Mouse (Mus musculus) midbrain, embryonic 10.5 days (tissue): ENCODE data around the gene Grk1. TPM values are rescaled to one million over a fixed set of nuclear protein-coding genes. Genes with fewer than 3 reads are reported as not detected.

ENCODE experiments used
- DNase-seq: peaks from one replicate; pipeline ENCODE4 v3.0.0-alpha.2; 2017; ENCODE audit warnings: low spot score
- H3K27ac ChIP-seq: fragments of 300-500 bp; sonication (generic); replicated peaks from 2 replicates; pipeline ENCODE4 v1.5.1; 2016; ENCODE audit warnings: mild to moderate bottlenecking
- H3K27me3 ChIP-seq: fragments of 300-500 bp; sonication (generic); 2 replicates; pipeline ENCODE4 v1.6.1; 2016; ENCODE audit warnings: low read depth, mild to moderate bottlenecking; ENCODE audit not compliant: poor library complexity, severe bottlenecking
- H3K36me3 ChIP-seq: fragments of 300-500 bp; sonication (generic); 2 replicates; pipeline ENCODE4 v1.6.1; 2016; ENCODE audit warnings: mild to moderate bottlenecking, moderate library complexity
- H3K4me1 ChIP-seq: fragments of 300-500 bp; sonication (generic); 2 replicates; pipeline ENCODE4 v1.6.1; 2016
- H3K4me3 ChIP-seq: fragments of 300-500 bp; sonication (generic); 2 replicates; pipeline ENCODE4 v1.5.1; 2016; ENCODE audit warnings: mild to moderate bottlenecking, moderate library complexity
- H3K9me3 ChIP-seq: fragments of 300-500 bp; sonication (generic); replicated peaks from 2 replicates; pipeline ENCODE4 v1.6.1; 2016; ENCODE audit warnings: mild to moderate bottlenecking
- WGBS: fragments of 180-500 bp; shearing (Covaris S2); methylation state at CpG from one replicate; pipeline ENCODE4 v1.1.7; 2016; 5-methylcytosine and 5-hydroxymethylcytosine counted together
- polyA plus RNA-seq: library from polyadenylated mRNA; unstranded; fragments of >200 nt; fragmentation: Nextera tagmentation; extraction: Ambion mirVana; gene quantifications from 2 replicates; pipeline ENCODE4 v1.2.1, GENCODE M21; 2016

Gene Grk1
- polyA plus RNA-seq, 1 experiment from 2014 or later, result not detected

- H3K9me3 ChIP-seq, result no peaks in the 10 kb centered on the region
- DNase-seq, result no peak
- H3K36me3 ChIP-seq, result no peaks in the 10 kb centered on the region
- no peak within 1 kb of the TSS for H3K27ac ChIP-seq
- H3K4me3 ChIP-seq, result no peak within 1 kb of the TSS
- H3K4me1 ChIP-seq, result peaks cover 17% of the 10 kb centered on the region
- H3K27me3 ChIP-seq, result peaks cover 33% of the 10 kb centered on the region
- 18% methylated on average over 10 of the region's 10 CpGs for WGBS
Measured at GRCm38 (mm10) chr8:13434889-13435288, 30.0 kb downstream of the Grk1 start, which contains the start of gene Tmem255b. Gene Tmem255b (plus strand): TSS chr8:13435189.

DNA sequence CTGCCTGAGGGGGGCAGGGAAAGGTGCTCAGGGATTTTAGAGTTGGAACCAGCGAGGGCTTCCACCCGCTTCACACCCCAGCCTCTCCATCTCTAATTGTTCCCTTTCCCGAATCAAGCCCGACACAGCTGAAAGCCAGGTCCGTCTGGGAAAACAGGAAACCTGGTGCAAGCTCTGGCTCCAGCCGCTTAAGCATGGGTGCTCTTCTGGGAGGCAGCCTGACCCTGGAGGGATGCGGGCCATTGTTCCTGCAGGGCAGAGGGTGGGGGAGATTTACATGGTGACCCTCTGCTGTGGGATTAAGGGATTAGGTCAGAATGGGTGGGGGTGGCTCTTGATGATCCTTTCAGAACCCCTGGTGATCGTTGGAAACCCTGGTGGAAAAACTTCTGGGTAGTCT, 31.2 kb downstream of the Grk1 start:
- no peak overlapping the region for H3K27ac ChIP-seq
- H3K36me3 ChIP-seq, result no peaks in the 10 kb centered on the region
- DNase-seq, result no peak
- no peak overlapping the region for H3K4me3 ChIP-seq
- no peaks in the 10 kb centered on the region for H3K9me3 ChIP-seq
- peaks cover 17% of the 10 kb centered on the region for H3K4me1 ChIP-seq
- WGBS, result 3% methylated on average over 8 of the region's 8 CpGs
- H3K27me3 ChIP-seq, result peaks cover 33% of the 10 kb centered on the region

GRCm38 (mm10) chr8:13437531-13437930, 32.6 kb downstream of the Grk1 start:
- peaks cover 33% of the 10 kb centered on the region for H3K27me3 ChIP-seq
- H3K4me3 ChIP-seq, result no peak overlapping the region
- H3K4me1 ChIP-seq, result peaks cover 17% of the 10 kb centered on the region
- H3K9me3 ChIP-seq, result no peaks in the 10 kb centered on the region
- 89% methylated on average over 2 of the region's 2 CpGs for WGBS
- no peaks in the 10 kb centered on the region for H3K36me3 ChIP-seq
- H3K27ac ChIP-seq, result no peak overlapping the region
- DNase-seq, result no peak

GRCm38 (mm10) chr8:13442152-13442551, 37.3 kb downstream of the Grk1 start:
- no peak for DNase-seq
- 96% methylated on average over 2 of the region's 2 CpGs for WGBS
- Histone ChIP-seq H3K36me3 (no peaks in the 10 kb centered on the region), H3K9me3 (no peaks in the 10 kb centered on the region), H3K4me1 (no peaks in the 10 kb centered on the region), H3K27ac (no peak overlapping the region), H3K4me3 (no peak overlapping the region), H3K27me3 (peaks cover under 1% of the 10 kb centered on the region; the same call in 1 of the 2 replicates)

GRCm38 (mm10) chr8:13446456-13446855, 41.6 kb downstream of the Grk1 start:
- Histone ChIP-seq H3K27ac (no peak overlapping the region), H3K4me1 (no peaks in the 10 kb centered on the region), H3K4me3 (no peak overlapping the region), H3K9me3 (no peaks in the 10 kb centered on the region), H3K27me3 (no peaks in the 10 kb centered on the region), H3K36me3 (no peaks in the 10 kb centered on the region)
- 92% methylated on average over 6 of the region's 6 CpGs for WGBS
- DNase-seq, result no peak

- Histone ChIP-seq H3K4me3 (no peak overlapping the region), H3K27me3 (no peaks in the 10 kb centered on the region), H3K27ac (no peak overlapping the region), H3K9me3 (no peaks in the 10 kb centered on the region), H3K36me3 (no peaks in the 10 kb centered on the region), H3K4me1 (no peaks in the 10 kb centered on the region)
- 58% methylated on average over 4 of the region's 4 CpGs for WGBS
- DNase-seq, result peak; percentile 28
Measured at GRCm38 (mm10) chr8:13448145-13448544, 43.3 kb downstream of the Grk1 start.

DNA sequence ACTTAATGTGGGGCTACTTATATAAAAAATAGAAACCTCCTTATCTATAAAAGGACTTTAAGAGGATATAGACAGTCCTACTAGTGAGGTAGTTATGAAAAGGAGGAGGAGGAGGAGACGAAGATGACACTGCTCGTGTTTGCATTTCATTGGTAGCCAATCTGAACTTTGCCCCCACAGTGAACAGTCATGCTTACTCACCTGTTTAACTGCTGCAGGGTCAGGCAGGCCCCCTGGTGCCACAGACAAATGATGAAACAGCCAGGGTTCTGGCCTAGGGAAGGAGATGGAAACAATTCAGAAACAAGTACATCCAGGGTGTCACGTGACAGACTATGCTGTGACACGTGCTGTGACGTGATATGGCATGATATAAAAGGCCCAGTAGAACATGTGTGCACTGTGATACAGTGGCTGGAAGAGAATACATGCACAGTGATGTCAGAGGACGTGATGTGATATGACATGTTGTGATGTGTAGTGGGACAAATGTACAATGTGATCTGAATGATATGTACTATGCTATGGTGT, 46.9 kb downstream of the Grk1 start:
- no peak for DNase-seq
- 83% methylated on average over 6 of the region's 6 CpGs for WGBS
- Histone ChIP-seq H3K27ac (no peak overlapping the region), H3K4me1 (peaks cover 4% of the 10 kb centered on the region; the same call in 1 of the 2 replicates), H3K4me3 (no peak overlapping the region), H3K36me3 (no peaks in the 10 kb centered on the region), H3K9me3 (no peaks in the 10 kb centered on the region), H3K27me3 (no peaks in the 10 kb centered on the region)

- Histone ChIP-seq H3K27me3 (no peaks in the 10 kb centered on the region), H3K9me3 (no peaks in the 10 kb centered on the region), H3K4me1 (peaks cover 4% of the 10 kb centered on the region; the same call in 1 of the 2 replicates), H3K4me3 (no peak overlapping the region), H3K36me3 (no peaks in the 10 kb centered on the region), H3K27ac (no peak overlapping the region)
- 79% methylated on average over 8 of the region's 8 CpGs for WGBS
- no peak for DNase-seq
Measured at GRCm38 (mm10) chr8:13454341-13455113, 49.6 kb downstream of the Grk1 start.

DNA sequence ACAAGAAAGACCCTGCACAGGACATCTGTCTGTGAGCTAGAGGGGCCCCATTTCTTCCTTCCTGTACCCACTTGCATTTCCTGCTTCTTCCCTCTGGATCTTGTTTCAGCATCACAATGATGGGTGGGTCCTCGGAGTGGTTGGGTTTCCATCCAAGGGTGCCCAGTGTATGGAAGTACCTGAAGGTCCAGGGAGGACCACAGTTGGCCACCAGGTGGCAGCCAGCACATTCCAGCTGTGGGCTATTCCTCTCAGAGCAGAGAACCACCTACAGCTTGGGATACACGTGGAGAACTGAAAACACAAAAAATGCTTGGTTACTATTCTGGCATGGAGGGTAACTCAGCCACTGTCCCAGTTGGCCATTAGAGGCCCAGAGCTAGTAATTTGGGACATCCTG, 50.4 kb downstream of the Grk1 start:
- peak; percentile 25 for DNase-seq
- Histone ChIP-seq H3K27ac (no peak overlapping the region), H3K27me3 (no peaks in the 10 kb centered on the region), H3K4me1 (peaks cover 4% of the 10 kb centered on the region; the same call in 1 of the 2 replicates), H3K36me3 (no peaks in the 10 kb centered on the region), H3K4me3 (no peak overlapping the region), H3K9me3 (no peaks in the 10 kb centered on the region)
- WGBS, result 53% methylated on average over 2 of the region's 2 CpGs

DNA sequence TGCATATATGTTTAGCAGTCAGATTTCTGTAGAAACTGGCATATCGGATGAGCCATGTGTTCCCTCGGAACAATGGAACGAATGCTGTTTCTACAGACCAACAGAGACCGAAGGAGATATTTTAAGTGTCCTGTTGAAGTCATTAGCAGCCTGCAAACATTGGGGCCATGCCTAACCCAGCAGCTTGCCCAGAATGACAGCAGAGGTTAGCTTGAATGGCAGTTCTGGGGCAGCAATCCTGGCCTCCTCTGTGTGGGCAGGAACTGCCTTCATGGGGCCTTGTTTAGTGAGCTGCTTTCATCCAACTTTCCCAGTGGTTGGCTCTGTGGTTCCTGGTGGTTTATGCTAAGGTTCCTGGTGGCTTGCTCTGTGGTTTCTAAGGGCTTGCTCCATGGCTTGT, 54.5 kb downstream of the Grk1 start:
- 93% methylated on average over 4 of the region's 4 CpGs for WGBS
- DNase-seq, result no peak
- Histone ChIP-seq H3K27ac (no peak overlapping the region), H3K9me3 (no peaks in the 10 kb centered on the region), H3K4me3 (no peak overlapping the region), H3K4me1 (peaks cover 1% of the 10 kb centered on the region; the same call in 1 of the 2 replicates), H3K27me3 (no peaks in the 10 kb centered on the region), H3K36me3 (no peaks in the 10 kb centered on the region)

GRCm38 (mm10) chr8:13461085-13461765, 56.3 kb downstream of the Grk1 start:
- H3K27ac ChIP-seq, result no peak overlapping the region
- no peaks in the 10 kb centered on the region for H3K4me1 ChIP-seq
- H3K27me3 ChIP-seq, result no peaks in the 10 kb centered on the region
- H3K4me3 ChIP-seq, result no peak overlapping the region
- H3K36me3 ChIP-seq, result no peaks in the 10 kb centered on the region
- DNase-seq, result no peak
- 82% methylated on average over 17 of the region's 17 CpGs for WGBS
- H3K9me3 ChIP-seq, result no peaks in the 10 kb centered on the region

DNA sequence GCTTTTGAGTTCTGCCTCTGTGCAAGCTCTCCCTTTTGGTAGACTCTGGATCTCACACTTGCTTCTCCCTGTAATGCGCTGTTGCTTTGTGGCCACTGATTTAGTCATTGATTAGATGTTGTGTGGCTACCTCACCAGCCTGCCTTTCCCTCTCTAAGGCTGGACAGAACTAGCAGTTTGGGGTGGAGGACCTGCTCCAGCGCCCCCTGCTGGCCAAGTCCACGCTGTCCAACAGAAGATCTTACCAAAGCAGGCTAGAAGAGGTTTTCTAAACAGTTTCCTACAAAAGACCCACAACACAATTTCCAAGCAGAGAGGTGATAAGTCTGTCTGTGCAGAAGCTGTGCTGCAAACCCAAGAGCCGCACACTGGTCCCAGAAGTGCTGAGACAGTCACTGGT, 57.0 kb downstream of the Grk1 start:
- Histone ChIP-seq H3K4me3 (no peak overlapping the region), H3K4me1 (no peaks in the 10 kb centered on the region), H3K36me3 (no peaks in the 10 kb centered on the region), H3K9me3 (no peaks in the 10 kb centered on the region), H3K27me3 (no peaks in the 10 kb centered on the region), H3K27ac (no peak overlapping the region)
- DNase-seq, result peak; percentile 72
- WGBS, result 42% methylated on average over 4 of the region's 4 CpGs

GRCm38 (mm10) chr8:13462392-13462791, 57.5 kb downstream of the Grk1 start:
- Histone ChIP-seq H3K36me3 (no peaks in the 10 kb centered on the region), H3K9me3 (no peaks in the 10 kb centered on the region), H3K27me3 (no peaks in the 10 kb centered on the region), H3K4me1 (no peaks in the 10 kb centered on the region), H3K27ac (no peak overlapping the region), H3K4me3 (no peak overlapping the region)
- WGBS, result 88% methylated on average over 10 of the region's 10 CpGs
- DNase-seq, result no peak
